Mouse (Mus musculus) kidney, postnatal 0 days (tissue): ENCODE measurements around the gene Syt16. TPM values are rescaled to one million over a fixed set of nuclear protein-coding genes. Genes with fewer than 3 reads are reported as not detected.

Experiments
- ATAC-seq: fragments of 200-750 bp; cut with Nextera tagmentation; replicated peaks from 2 replicates; pipeline ENCODE4 v1.8.0; 2017; ENCODE audit warnings: low read depth, moderate number of reproducible peaks, moderate TSS enrichment, moderate library complexity; ENCODE audit not compliant: low FRiP score
- DNase-seq: peaks from one replicate; pipeline ENCODE4 v3.0.0-alpha.2; 2016; ENCODE audit warnings: low spot score
- H3K27ac ChIP-seq: fragments of 300-500 bp; sonication (generic); 2 replicates; pipeline ENCODE4 v1.5.1; 2014; ENCODE audit warnings: mild to moderate bottlenecking
- H3K27me3 ChIP-seq: fragments of 300-500 bp; sonication (generic); 2 replicates; pipeline ENCODE4 v1.6.1; 2014; ENCODE audit warnings: low read length, mixed read lengths; ENCODE audit not compliant: insufficient read depth
- H3K36me3 ChIP-seq: fragments of 300-500 bp; sonication (generic); 2 replicates; pipeline ENCODE4 v1.6.1; 2014; ENCODE audit warnings: low read length, mixed read lengths; ENCODE audit not compliant: insufficient read depth
- H3K4me1 ChIP-seq: fragments of 300-500 bp; sonication (generic); replicated peaks from 2 replicates; pipeline ENCODE4 v1.6.1; 2014; ENCODE audit warnings: antibody characterized with exemption, low read length, mixed read lengths; ENCODE audit not compliant: insufficient read depth
- H3K4me2 ChIP-seq: fragments of 300-500 bp; sonication (generic); 2 replicates; pipeline ENCODE4 v1.6.1; 2014; ENCODE audit warnings: mild to moderate bottlenecking, low read length, moderate library complexity, mixed read lengths
- H3K4me3 ChIP-seq: fragments of 300-500 bp; sonication (generic); replicated peaks from 2 replicates; pipeline ENCODE4 v1.5.1; 2014; ENCODE audit warnings: low read depth, low read length
- H3K9ac ChIP-seq: fragments of 300-500 bp; sonication (generic); 2 replicates; pipeline ENCODE4 v1.6.1; 2014; ENCODE audit warnings: low read depth, low read length
- H3K9me3 ChIP-seq: fragments of 300-500 bp; sonication (generic); replicated peaks from 2 replicates; pipeline ENCODE4 v1.6.1; 2016; ENCODE audit warnings: low read length, inconsistent platforms, mixed read lengths
- CTCF ChIP-seq: IDR thresholded peaks from 2 replicates; pipeline ENCODE4 v1.5.1; 2016; ENCODE audit warnings: antibody characterized with exemption, low read depth, mild to moderate bottlenecking, moderate library complexity
- WGBS: fragments of 180-500 bp; shearing (Covaris S2); extraction: QIAGEN DNeasy Blood & Tissue Kit; methylation state at CpG from one replicate; pipeline ENCODE4 v1.1.7; 2014; 5-methylcytosine and 5-hydroxymethylcytosine counted together
- polyA plus RNA-seq: library from polyadenylated mRNA; unstranded; fragments of >200 nt; fragmentation: Nextera tagmentation; extraction: Ambion mirVana; gene quantifications from 2 replicates; pipeline ENCODE4 v1.2.1, GENCODE M21; 2015

Gene Syt16
- polyA plus RNA-seq, 1 experiment from 2014 or later = 0.67 TPM

GRCm38 (mm10) chr12:74320318-74320717, 322.9 kb downstream of the Syt16 start:
- H3K9me3 ChIP-seq = no peaks in the 10 kb centered on the region
- no peaks in the 10 kb centered on the region for H3K27me3 ChIP-seq
- ATAC-seq = no peak; the same call in 1 of the 2 replicates
- no peak overlapping the region for H3K4me2 ChIP-seq
- H3K27ac ChIP-seq = no peak overlapping the region
- TF ChIP-seq CTCF = peak; percentile 90
- H3K36me3 ChIP-seq = no peaks in the 10 kb centered on the region
- no peaks in the 10 kb centered on the region for H3K4me1 ChIP-seq
- no peak overlapping the region for H3K4me3 ChIP-seq
- 13% methylated on average over 10 of the region's 10 CpGs for WGBS
- DNase-seq = peak; percentile 82
- no peak overlapping the region for H3K9ac ChIP-seq

- no peak for TF ChIP-seq CTCF
- Histone ChIP-seq H3K4me3 (no peak overlapping the region), H3K27ac (no peak overlapping the region), H3K9ac (no peak overlapping the region), H3K9me3 (no peaks in the 10 kb centered on the region), H3K4me2 (no peak overlapping the region), H3K36me3 (no peaks in the 10 kb centered on the region), H3K27me3 (no peaks in the 10 kb centered on the region), H3K4me1 (no peaks in the 10 kb centered on the region)
- 83% methylated on average over 5 of the region's 5 CpGs for WGBS
- DNase-seq (no peak), ATAC-seq (no peak)
Measured at GRCm38 (mm10) chr12:74321981-74322380, 324.5 kb downstream of the Syt16 start.

Other genes starting within 250 kb of the Syt16 start
- 74.9 and 75.1 TPM in 2 replicates for gene Hif1a, start 96.3 kb upstream of the Syt16 start, polyA plus RNA-seq
- 8.1 and 8.5 TPM in 2 replicates for gene Gm49321, start 60.0 kb upstream of the Syt16 start, polyA plus RNA-seq
- gene Snapc1, start 33.2 kb upstream of the Syt16 start, polyA plus RNA-seq = 12.4 and 12.6 TPM in 2 replicates